Mouse (Mus musculus) urinary bladder, postnatal 36 days (tissue): ENCODE results near the gene Eif2ak4.

Experiments
- DNase-seq, 2 experiments: peaks; one replicate each; pipeline ENCODE4 v3.0.0; 2022; ENCODE audit warnings: low spot score in 2 of 2, mixed read lengths in 1 of 2

The Eif2ak4 gene

GRCm38 (mm10) chr2:118388341-118389335 lies at the start of gene Eif2ak4:
Gene Eif2ak4, plus strand, starts transcription at chr2:118388618.
- DNase-seq: peak; percentile 98 to 99

GRCm38 (mm10) chr2:118341295-118341694 lies 47.1 kb upstream of the Eif2ak4 start:
- no peak for DNase-seq

- DNase-seq: no peak
These were observed 44.5 kb upstream of the Eif2ak4 start for GRCm38 (mm10) chr2:118343897-118344296.

- no peak for DNase-seq
These were observed 42.9 kb upstream of the Eif2ak4 start for GRCm38 (mm10) chr2:118345535-118345934.

- DNase-seq: no peak
These were observed 34.9 kb upstream of the Eif2ak4 start for GRCm38 (mm10) chr2:118353498-118353897.

GRCm38 (mm10) chr2:118353916-118354403 lies 34.5 kb upstream of the Eif2ak4 start:
- DNase-seq: no peak

GRCm38 (mm10) chr2:118355138-118355719 lies 33.2 kb upstream of the Eif2ak4 start:
- DNase-seq: no peak

- DNase-seq: no peak
These were observed 16.6 kb upstream of the Eif2ak4 start for GRCm38 (mm10) chr2:118371841-118372240.

GRCm38 (mm10) chr2:118372561-118372900 lies 15.9 kb upstream of the Eif2ak4 start:
- DNase-seq: peak in 1 of 2 experiments; percentile 3

GRCm38 (mm10) chr2:118372901-118373571 lies 15.4 kb upstream of the Eif2ak4 start, which contains the start of gene Gpr176:
Gene Gpr176, minus strand, starts transcription at chr2:118373419.
- peak; percentile 3 to 9 for DNase-seq

GRCm38 (mm10) chr2:118373572-118374279 lies 14.7 kb upstream of the Eif2ak4 start:
- peak; percentile 40 to 52 for DNase-seq

GRCm38 (mm10) chr2:118375522-118375921 lies 12.9 kb upstream of the Eif2ak4 start:
- DNase-seq: no peak

- DNase-seq: no peak
These were observed 12.5 kb upstream of the Eif2ak4 start for GRCm38 (mm10) chr2:118375931-118376330.

- no peak for DNase-seq
These were observed 8.7 kb upstream of the Eif2ak4 start for GRCm38 (mm10) chr2:118379756-118380155.

GRCm38 (mm10) chr2:118383387-118383786 lies 5.0 kb upstream of the Eif2ak4 start:
- no peak for DNase-seq

GRCm38 (mm10) chr2:118389569-118389968 lies 1.2 kb downstream of the Eif2ak4 start:
- no peak for DNase-seq

GRCm38 (mm10) chr2:118390072-118390471 lies 1.7 kb downstream of the Eif2ak4 start:
- DNase-seq: no peak

- no peak for DNase-seq
These were observed 2.8 kb downstream of the Eif2ak4 start for GRCm38 (mm10) chr2:118391201-118391600.

- DNase-seq: no peak
These were observed 11.3 kb downstream of the Eif2ak4 start for GRCm38 (mm10) chr2:118399751-118400150.

- peak in 1 of 2 experiments; percentile 8 for DNase-seq
These were observed 13.7 kb downstream of the Eif2ak4 start for GRCm38 (mm10) chr2:118401834-118402727.
